Mouse (Mus musculus) hindbrain, embryonic 12.5 days (tissue): ENCODE measurements at regions not wholly inside any gene's neighbourhood (a gene's known extent, or its start where the extent isn't known, plus 50 kb on each side); places are given as distances from the start of the nearest gene placed in this dataset.
A peak's percentile ranks its signal among the peaks of the same experiment; 100 is the strongest.

Experiments
- ATAC-seq: fragments of 200-750 bp; cut with Nextera tagmentation; 2 replicates; pipeline ENCODE4 v1.8.0; 2017; ENCODE audit warnings: moderate TSS enrichment; ENCODE audit not compliant: low FRiP score
- H3K27ac ChIP-seq: fragments of 300-500 bp; sonication (generic); 2 replicates; pipeline ENCODE4 v1.5.1; 2016; ENCODE audit warnings: mild to moderate bottlenecking
- H3K27me3 ChIP-seq: fragments of 300-500 bp; sonication (generic); 2 replicates; pipeline ENCODE4 v1.6.1; 2016; ENCODE audit warnings: mild to moderate bottlenecking
- H3K36me3 ChIP-seq: fragments of 300-500 bp; sonication (generic); 2 replicates; pipeline ENCODE4 v1.6.1; 2016; ENCODE audit warnings: mild to moderate bottlenecking
- H3K4me1 ChIP-seq: fragments of 300-500 bp; sonication (generic); 2 replicates; pipeline ENCODE4 v1.6.1; 2016
- H3K4me2 ChIP-seq: fragments of 300-500 bp; sonication (generic); replicated peaks from 2 replicates; pipeline ENCODE4 v1.6.1; 2016; ENCODE audit warnings: mild to moderate bottlenecking
- H3K4me3 ChIP-seq: fragments of 300-500 bp; sonication (generic); 2 replicates; pipeline ENCODE4 v1.5.1; 2016; ENCODE audit warnings: mild to moderate bottlenecking
- H3K9ac ChIP-seq: fragments of 300-500 bp; sonication (generic); 2 replicates; pipeline ENCODE4 v1.6.1; 2016; ENCODE audit warnings: mild to moderate bottlenecking, moderate library complexity
- H3K9me3 ChIP-seq: fragments of 300-500 bp; sonication (generic); replicated peaks from 2 replicates; pipeline ENCODE4 v1.6.1; 2016; ENCODE audit warnings: mild to moderate bottlenecking
- WGBS: fragments of 180-500 bp; shearing (Covaris S2); methylation state at CpG from one replicate; pipeline ENCODE4 v1.1.7; 2016; 5-methylcytosine and 5-hydroxymethylcytosine counted together

DNA sequence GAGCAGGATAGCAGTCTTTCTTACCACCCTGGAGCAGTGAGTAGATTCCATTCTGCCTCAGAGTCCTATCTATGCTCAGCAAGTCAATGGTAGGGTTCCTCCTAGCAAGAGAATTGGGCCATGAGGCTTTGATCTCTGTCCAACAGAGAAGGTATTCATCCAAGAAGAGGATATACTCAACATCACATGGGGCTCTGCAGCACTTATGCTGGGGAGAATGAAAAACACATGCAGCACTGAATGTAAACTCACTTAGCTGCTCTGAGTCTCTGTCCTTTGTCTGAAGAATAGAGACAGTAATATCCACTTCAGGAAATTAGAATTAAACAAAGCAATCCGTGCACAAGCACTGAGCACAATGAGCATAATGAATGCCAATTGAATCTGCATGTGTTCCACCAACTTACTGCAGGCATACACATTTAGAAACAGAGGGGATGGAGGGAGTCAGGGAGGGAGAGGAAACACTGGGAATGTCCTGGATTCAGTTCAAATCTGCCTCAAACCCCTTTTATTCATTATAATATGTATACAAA lies 714.6 kb downstream of the Gm9195 start:
- H3K4me3 ChIP-seq, result no peak overlapping the region
- H3K9me3 ChIP-seq, result no peaks in the 10 kb centered on the region
- H3K9ac ChIP-seq, result no peak overlapping the region
- no peaks in the 10 kb centered on the region for H3K36me3 ChIP-seq
- no peaks in the 10 kb centered on the region for H3K27me3 ChIP-seq
- H3K4me2 ChIP-seq, result no peak overlapping the region
- no peaks in the 10 kb centered on the region for H3K4me1 ChIP-seq
- no peak for ATAC-seq
- no peak overlapping the region for H3K27ac ChIP-seq
- 67% methylated on average over 1 of the region's 1 CpGs for WGBS

DNA sequence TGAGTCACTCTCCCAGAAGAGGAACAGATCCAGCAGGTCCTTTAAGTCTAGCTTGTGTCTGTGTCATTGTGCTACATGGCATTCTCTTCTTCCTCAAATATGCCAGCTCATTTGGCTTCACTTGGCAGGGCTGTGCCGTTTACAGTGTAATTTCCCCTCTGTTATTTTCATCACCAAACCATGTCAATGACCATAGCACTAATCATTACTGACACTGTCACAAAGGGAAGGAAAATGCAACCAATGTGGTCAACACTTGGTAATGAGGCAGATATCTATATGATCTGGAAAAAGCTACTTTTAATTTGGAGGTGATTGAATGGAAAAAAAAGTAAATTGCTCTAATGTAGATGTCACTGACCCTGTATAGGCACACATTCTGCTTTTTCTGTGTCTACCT lies 724.8 kb downstream of the Gm9195 start:
- WGBS, result 96% methylated on average over 1 of the region's 1 CpGs

GRCm38 (mm10) chr14:71728542-71728941 lies 763.1 kb downstream of the Gm9195 start:
- Histone ChIP-seq H3K4me3 (no peak overlapping the region), H3K4me2 (no peak overlapping the region), H3K9me3 (no peaks in the 10 kb centered on the region), H3K36me3 (no peaks in the 10 kb centered on the region), H3K27ac (no peak overlapping the region), H3K27me3 (no peaks in the 10 kb centered on the region), H3K4me1 (no peaks in the 10 kb centered on the region), H3K9ac (no peak overlapping the region)
- 92% methylated on average over 4 of the region's 4 CpGs for WGBS
- ATAC-seq, result no peak

More for the DNA sequence above, 724.8 kb downstream of the Gm9195 start:
- H3K4me1 ChIP-seq, result no peaks in the 10 kb centered on the region
- no peak for ATAC-seq
- no peaks in the 10 kb centered on the region for H3K36me3 ChIP-seq
- no peaks in the 10 kb centered on the region for H3K27me3 ChIP-seq
- no peak overlapping the region for H3K9ac ChIP-seq
- no peak overlapping the region for H3K4me3 ChIP-seq
- H3K4me2 ChIP-seq, result no peak overlapping the region
- H3K9me3 ChIP-seq, result no peaks in the 10 kb centered on the region
- H3K27ac ChIP-seq, result no peak overlapping the region

- no peak overlapping the region for H3K9ac ChIP-seq
- no peaks in the 10 kb centered on the region for H3K9me3 ChIP-seq
- no peak overlapping the region for H3K27ac ChIP-seq
- no peaks in the 10 kb centered on the region for H3K4me1 ChIP-seq
- no peaks in the 10 kb centered on the region for H3K36me3 ChIP-seq
- no peaks in the 10 kb centered on the region for H3K27me3 ChIP-seq
- 70% methylated on average over 2 of the region's 2 CpGs for WGBS
- no peak for ATAC-seq
- no peak overlapping the region for H3K4me3 ChIP-seq
- H3K4me2 ChIP-seq, result no peak overlapping the region
These were observed 768.1 kb downstream of the Gm9195 start for GRCm38 (mm10) chr14:71723526-71723925.

DNA sequence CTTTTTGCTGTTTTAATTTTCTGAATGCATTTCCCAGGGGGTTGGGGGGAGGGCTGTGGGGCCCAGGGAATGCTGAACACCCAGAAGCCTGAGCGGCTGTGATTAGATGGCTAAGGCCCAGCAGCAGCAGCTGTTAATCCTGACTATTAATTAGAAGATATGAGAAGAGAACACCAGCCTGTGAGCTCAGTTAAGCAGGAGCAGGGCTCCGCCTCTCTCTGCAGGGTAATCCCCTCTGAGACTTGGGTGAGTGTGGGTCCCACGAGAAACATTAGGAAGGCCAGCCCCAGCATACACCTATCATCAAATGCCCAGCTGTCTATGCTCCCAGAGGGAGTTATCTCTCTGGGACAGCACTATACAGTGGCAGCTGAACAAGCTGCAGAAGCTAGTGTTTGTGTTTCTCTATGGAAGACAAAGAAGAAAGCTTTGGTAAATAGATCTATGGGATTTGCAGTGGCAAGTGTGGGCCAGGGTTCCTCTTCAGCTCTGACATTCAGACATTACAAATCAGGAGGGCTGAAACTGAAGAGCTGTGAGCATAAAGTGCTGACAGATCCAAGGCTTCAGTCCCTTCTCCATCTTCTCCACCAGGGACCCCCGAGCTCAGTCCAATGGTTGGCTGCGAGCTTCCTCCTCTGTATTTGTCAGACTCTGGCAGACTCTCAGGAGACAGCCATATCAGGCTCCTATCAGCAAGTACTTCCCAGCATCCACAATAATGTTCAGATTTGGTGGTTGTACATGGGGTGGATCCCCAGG lies 781.9 kb downstream of the Gm9195 start:
- no peak overlapping the region for H3K4me2 ChIP-seq
- no peak overlapping the region for H3K9ac ChIP-seq
- H3K9me3 ChIP-seq, result no peaks in the 10 kb centered on the region
- H3K36me3 ChIP-seq, result no peaks in the 10 kb centered on the region
- no peaks in the 10 kb centered on the region for H3K4me1 ChIP-seq
- WGBS, result 67% methylated on average over 5 of the region's 5 CpGs
- ATAC-seq, result peak; percentile 43; the same call in 1 of the 2 replicates
- H3K27me3 ChIP-seq, result no peaks in the 10 kb centered on the region
- H3K27ac ChIP-seq, result no peak overlapping the region
- H3K4me3 ChIP-seq, result no peak overlapping the region

DNA sequence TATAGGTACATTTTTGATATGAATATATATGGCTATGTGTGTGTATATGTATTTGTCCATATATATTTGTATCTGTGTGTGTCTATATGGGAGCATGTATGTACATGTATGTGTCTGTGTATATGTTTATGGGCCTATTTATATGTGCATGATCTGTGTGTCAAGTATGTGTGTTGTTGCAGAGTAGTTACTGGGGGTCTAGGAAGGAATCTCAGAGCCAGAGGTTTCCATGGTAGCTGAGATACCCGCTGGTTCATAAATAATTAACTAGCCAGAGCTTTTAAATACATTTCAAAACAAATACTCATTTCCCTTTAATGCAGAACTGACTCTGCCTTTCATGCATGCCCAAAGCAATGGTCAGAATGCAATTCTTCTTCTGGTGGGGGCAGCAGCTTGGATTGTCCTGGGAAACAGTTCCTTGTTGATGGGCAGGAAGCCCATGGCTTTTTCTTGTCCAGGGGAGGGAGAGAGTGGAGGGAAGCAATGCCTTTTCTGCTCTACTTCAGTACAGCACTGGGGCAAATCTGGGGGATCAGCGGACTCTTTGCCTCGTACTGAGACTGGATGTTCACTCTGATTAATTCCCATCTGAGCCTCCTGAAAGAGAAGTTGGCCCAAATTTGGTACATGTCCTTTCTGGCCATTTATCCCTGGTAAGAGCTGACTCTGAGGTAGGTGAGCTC lies 798.7 kb downstream of the Gm9195 start:
- H3K27me3 ChIP-seq, result no peaks in the 10 kb centered on the region
- no peak overlapping the region for H3K27ac ChIP-seq
- peak; percentile 54; the same call in 1 of the 2 replicates for ATAC-seq
- H3K36me3 ChIP-seq, result no peaks in the 10 kb centered on the region
- H3K9ac ChIP-seq, result no peak overlapping the region
- WGBS, result 70% methylated on average over 3 of the region's 3 CpGs
- H3K4me3 ChIP-seq, result no peak overlapping the region
- H3K4me2 ChIP-seq, result no peak overlapping the region
- no peaks in the 10 kb centered on the region for H3K9me3 ChIP-seq
- H3K4me1 ChIP-seq, result peaks cover 11% of the 10 kb centered on the region; the same call in 1 of the 2 replicates

GRCm38 (mm10) chr14:71674564-71674963 lies 817.1 kb downstream of the Gm9195 start:
- no peak for ATAC-seq
- H3K4me3 ChIP-seq, result no peak overlapping the region
- H3K9me3 ChIP-seq, result no peaks in the 10 kb centered on the region
- WGBS, result 84% methylated on average over 4 of the region's 4 CpGs
- no peaks in the 10 kb centered on the region for H3K36me3 ChIP-seq
- no peak overlapping the region for H3K27ac ChIP-seq
- H3K27me3 ChIP-seq, result no peaks in the 10 kb centered on the region
- no peak overlapping the region for H3K9ac ChIP-seq
- H3K4me1 ChIP-seq, result no peaks in the 10 kb centered on the region
- H3K4me2 ChIP-seq, result no peak overlapping the region

GRCm38 (mm10) chr14:71673837-71674236 lies 817.8 kb downstream of the Gm9195 start:
- Histone ChIP-seq H3K36me3 (no peaks in the 10 kb centered on the region), H3K4me1 (no peaks in the 10 kb centered on the region), H3K9ac (no peak overlapping the region), H3K9me3 (no peaks in the 10 kb centered on the region), H3K4me3 (no peak overlapping the region), H3K4me2 (no peak overlapping the region), H3K27me3 (no peaks in the 10 kb centered on the region), H3K27ac (no peak overlapping the region)
- 87% methylated on average over 2 of the region's 2 CpGs for WGBS
- ATAC-seq, result no peak

GRCm38 (mm10) chr14:71672481-71672880 lies 819.2 kb downstream of the Gm9195 start:
- H3K4me2 ChIP-seq, result no peak overlapping the region
- no peak overlapping the region for H3K9ac ChIP-seq
- no peaks in the 10 kb centered on the region for H3K4me1 ChIP-seq
- no peak overlapping the region for H3K27ac ChIP-seq
- 78% methylated on average over 1 of the region's 1 CpGs for WGBS
- H3K4me3 ChIP-seq, result no peak overlapping the region
- H3K9me3 ChIP-seq, result no peaks in the 10 kb centered on the region
- H3K27me3 ChIP-seq, result no peaks in the 10 kb centered on the region
- ATAC-seq, result no peak
- no peaks in the 10 kb centered on the region for H3K36me3 ChIP-seq

DNA sequence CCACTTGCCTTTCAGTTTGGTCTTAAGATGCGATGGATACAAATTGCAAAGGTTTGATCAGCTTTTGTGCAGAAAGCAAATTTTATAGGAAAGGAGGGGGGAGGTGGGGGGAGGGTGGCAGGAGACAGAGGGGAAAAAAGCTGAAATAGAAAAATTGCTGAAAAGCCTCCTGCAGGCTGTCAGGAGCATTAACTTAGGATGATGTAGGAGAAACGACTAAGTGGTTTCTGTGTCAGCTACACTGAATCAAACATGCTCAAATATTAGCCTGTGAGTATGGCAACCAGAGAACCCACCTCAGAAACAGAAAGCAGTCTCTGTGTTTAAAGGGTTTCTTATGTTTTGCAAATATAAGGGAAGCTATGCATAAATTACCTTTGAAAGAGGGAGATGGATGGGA lies 819.6 kb downstream of the Gm9195 start:
- Histone ChIP-seq H3K4me1 (no peaks in the 10 kb centered on the region), H3K9me3 (no peaks in the 10 kb centered on the region), H3K27me3 (no peaks in the 10 kb centered on the region), H3K4me2 (no peak overlapping the region), H3K36me3 (no peaks in the 10 kb centered on the region), H3K9ac (no peak overlapping the region), H3K4me3 (no peak overlapping the region), H3K27ac (no peak overlapping the region)
- 52% methylated on average over 2 of the region's 2 CpGs for WGBS
- no peak for ATAC-seq

GRCm38 (mm10) chr14:71670435-71670834 lies 821.2 kb downstream of the Gm9195 start:
- no peaks in the 10 kb centered on the region for H3K4me1 ChIP-seq
- H3K4me2 ChIP-seq, result no peak overlapping the region
- H3K4me3 ChIP-seq, result no peak overlapping the region
- H3K9me3 ChIP-seq, result no peaks in the 10 kb centered on the region
- no peak overlapping the region for H3K9ac ChIP-seq
- H3K36me3 ChIP-seq, result no peaks in the 10 kb centered on the region
- WGBS, result 0% methylated on average over 1 of the region's 1 CpGs
- no peak overlapping the region for H3K27ac ChIP-seq
- H3K27me3 ChIP-seq, result no peaks in the 10 kb centered on the region
- peak; percentile 73 for ATAC-seq

- Histone ChIP-seq H3K9me3 (no peaks in the 10 kb centered on the region), H3K9ac (no peak overlapping the region), H3K36me3 (no peaks in the 10 kb centered on the region), H3K27me3 (no peaks in the 10 kb centered on the region), H3K27ac (no peak overlapping the region), H3K4me1 (no peaks in the 10 kb centered on the region), H3K4me3 (no peak overlapping the region), H3K4me2 (no peak overlapping the region)
- ATAC-seq, result no peak
- 83% methylated on average over 1 of the region's 1 CpGs for WGBS
These were observed 825.0 kb downstream of the Gm9195 start for GRCm38 (mm10) chr14:71666656-71667055.
